Mouse (Mus musculus) liver, embryonic 14.5 days (tissue): ENCODE data around the gene Nelfb. TPM values are rescaled to one million over a fixed set of nuclear protein-coding genes. Genes with fewer than 3 reads are reported as not detected.

Experiments used
- ATAC-seq: fragments of 200-750 bp; cut with Nextera tagmentation; 2 replicates; pipeline ENCODE4 v1.8.0; 2017; ENCODE audit warnings: moderate number of reproducible peaks, mild to moderate bottlenecking, moderate library complexity; ENCODE audit not compliant: insufficient read depth
- DNase-seq, 3 experiments: peaks; one replicate each; pipeline ENCODE4 v3.0.0-alpha.2; 2012 to 2013; ENCODE audit warnings: low read depth in 3 of 3, low spot score in 3 of 3
- H3K27ac ChIP-seq: fragments of 300-500 bp; sonication (generic); 2 replicates; pipeline ENCODE4 v1.5.1; 2014; ENCODE audit warnings: moderate library complexity, mild to moderate bottlenecking, control low read depth, inconsistent platforms
- H3K27me3 ChIP-seq: fragments of 300-500 bp; sonication (generic); 2 replicates; pipeline ENCODE4 v1.6.1; 2014; ENCODE audit warnings: mild to moderate bottlenecking, low read length, moderate library complexity; ENCODE audit not compliant: control insufficient read depth, insufficient read depth
- H3K36me3 ChIP-seq: fragments of 300-500 bp; sonication (generic); replicated peaks from 2 replicates; pipeline ENCODE4 v1.6.1; 2014; ENCODE audit warnings: low read depth; ENCODE audit not compliant: control insufficient read depth, insufficient read depth
- H3K4me1 ChIP-seq, 2 experiments: fragments of 200-500 bp in 1 of 2; fragments of 300-500 bp in 1 of 2; sonication (generic) in 1 of 2; replicated peaks; 2 replicates each; pipeline ENCODE4 v1.6.1; 2012 to 2014; ENCODE audit warnings: antibody characterized with exemption in 1 of 2, inconsistent platforms in 1 of 2, low read length in 1 of 2; ENCODE audit not compliant: control insufficient read depth in 2 of 2, insufficient read depth in 2 of 2
- H3K4me2 ChIP-seq: fragments of 300-500 bp; sonication (generic); 2 replicates; pipeline ENCODE4 v1.6.1; 2014; ENCODE audit warnings: low read depth, mild to moderate bottlenecking, control low read depth, moderate library complexity
- H3K4me3 ChIP-seq, 2 experiments: fragments of 200-500 bp in 1 of 2; fragments of 300-500 bp in 1 of 2; sonication (generic) in 1 of 2; 2 replicates each; pipeline ENCODE4 v1.5.1; 2012 to 2014; ENCODE audit warnings: low read depth in 2 of 2, low read length in 2 of 2, mild to moderate bottlenecking in 2 of 2, control low read depth in 1 of 2, inconsistent platforms in 1 of 2, moderate library complexity in 1 of 2; ENCODE audit not compliant: insufficient read depth in 1 of 2
- H3K9ac ChIP-seq: fragments of 300-500 bp; sonication (generic); replicated peaks from 2 replicates; pipeline ENCODE4 v1.6.1; 2014; ENCODE audit warnings: mild to moderate bottlenecking, control low read depth, moderate library complexity
- H3K9me3 ChIP-seq: fragments of 300-500 bp; sonication (generic); 2 replicates; pipeline ENCODE4 v1.6.1; 2016; ENCODE audit warnings: low read length, mixed read lengths; ENCODE audit not compliant: control insufficient read depth
- CTCF ChIP-seq: IDR thresholded peaks from 2 replicates; pipeline ENCODE4 v1.5.1; 2016; ENCODE audit warnings: antibody characterized with exemption, low read depth, control low read depth
- EP300 ChIP-seq: IDR thresholded peaks from 2 replicates; pipeline ENCODE4 v1.6.1; 2016; ENCODE audit warnings: antibody characterized with exemption, low read depth
- WGBS: fragments of 180-500 bp; shearing (Covaris S2); extraction: QIAGEN DNeasy Blood & Tissue Kit; methylation state at CpG from one replicate; pipeline ENCODE4 v1.1.7; 2014; ENCODE audit not compliant: insufficient replicate concordance; 5-methylcytosine and 5-hydroxymethylcytosine counted together
- polyA plus RNA-seq, 2 experiments: library from polyadenylated mRNA; depleted of rRNA in 1 of 2; stranded (reverse) in 1 of 2; unstranded in 1 of 2; fragments of >200 nt; fragmentation: Nextera tagmentation in 1 of 2; extraction: Ambion mirVana in 1 of 2; gene quantifications; 2 replicates each; pipeline versions ENCODE4 v1.2.1 to v1.2.3; 2012 to 2014

Gene Nelfb
- polyA plus RNA-seq, 2 experiments = 18.7 to 23.7 TPM

DNA sequence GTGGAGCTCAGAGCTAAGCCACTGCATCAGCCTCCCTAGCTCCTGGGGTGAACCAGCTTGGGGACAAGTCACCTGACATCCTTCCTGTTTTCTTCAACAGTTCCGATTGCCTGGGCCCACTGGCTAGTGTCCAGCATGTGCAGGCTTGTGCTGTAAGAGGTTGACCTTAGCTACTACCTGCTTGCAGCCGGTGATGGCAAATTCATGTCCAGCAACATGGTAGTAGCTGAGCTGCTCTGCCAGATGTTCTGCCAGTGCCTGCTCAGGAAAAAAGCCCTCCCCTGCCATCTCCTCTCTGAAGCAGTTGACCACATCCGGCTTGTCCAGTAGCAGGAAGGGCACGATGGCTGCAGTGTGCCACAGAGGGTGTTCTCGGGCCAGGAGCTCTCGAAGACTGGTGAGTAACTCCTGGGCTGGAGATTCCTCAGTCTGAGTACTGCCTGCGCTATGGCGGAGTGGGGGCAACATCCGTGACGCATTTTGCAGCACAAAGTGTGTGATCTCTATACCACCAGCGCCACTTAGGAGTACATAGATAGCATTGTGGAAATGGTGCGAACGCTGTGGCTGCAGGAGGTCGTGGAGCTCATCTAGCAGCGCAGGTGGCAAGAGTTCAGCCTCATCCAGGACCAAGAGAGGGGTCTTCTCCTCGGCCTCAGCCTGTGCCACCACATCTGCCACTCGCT is 16.7 kb downstream of the Nelfb start:
- 35% methylated on average over 17 of the region's 17 CpGs for WGBS
- H3K27ac ChIP-seq = no peak overlapping the region
- peaks cover 4% of the 10 kb centered on the region for H3K36me3 ChIP-seq
- H3K4me3 ChIP-seq = peak overlapping the region; percentile 48 to 52
- ATAC-seq (no peak), DNase-seq (no peak)
- H3K4me1 ChIP-seq = peaks cover 8 to 14% of the 10 kb centered on the region in 2 experiments
- no peaks in the 10 kb centered on the region for H3K9me3 ChIP-seq
- H3K4me2 ChIP-seq = peak overlapping the region; percentile 63
- TF ChIP-seq EP300 (no peak), CTCF (no peak)
- no peaks in the 10 kb centered on the region for H3K27me3 ChIP-seq
- H3K9ac ChIP-seq = peak overlapping the region; percentile 34; the same call in 1 of the 2 replicates

DNA sequence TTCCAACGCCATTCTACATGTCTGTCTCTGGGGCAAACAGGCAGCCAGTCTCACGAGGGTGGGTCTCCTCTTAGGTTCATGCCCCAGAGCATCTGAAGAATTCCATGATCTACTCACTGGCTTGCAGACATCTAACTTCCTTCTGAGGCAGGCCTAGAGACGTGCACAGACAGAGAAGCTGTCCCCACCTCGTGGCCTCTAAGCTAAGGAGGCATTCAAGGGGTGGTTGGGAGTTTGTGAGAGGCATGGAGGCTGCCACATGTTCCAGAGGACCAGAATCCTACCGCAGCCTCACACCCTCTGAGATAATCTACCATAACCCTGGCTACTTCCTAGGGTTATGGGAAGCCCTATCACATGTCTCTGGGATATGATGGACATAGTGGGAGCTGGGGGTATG is 17.3 kb downstream of the Nelfb start:
- Histone ChIP-seq H3K4me1 (peaks cover 8 to 14% of the 10 kb centered on the region in 2 experiments), H3K27ac (no peak overlapping the region), H3K27me3 (no peaks in the 10 kb centered on the region), H3K4me2 (peak overlapping the region; percentile 63), H3K9ac (no peak overlapping the region), H3K36me3 (peaks cover 3% of the 10 kb centered on the region; the same call in 1 of the 2 replicates), H3K9me3 (no peaks in the 10 kb centered on the region), H3K4me3 (no peak overlapping the region)
- ATAC-seq (no peak), DNase-seq (no peak)
- WGBS = 27% methylated on average over 5 of the region's 5 CpGs
- TF ChIP-seq EP300 (no peak), CTCF (no peak)

DNA sequence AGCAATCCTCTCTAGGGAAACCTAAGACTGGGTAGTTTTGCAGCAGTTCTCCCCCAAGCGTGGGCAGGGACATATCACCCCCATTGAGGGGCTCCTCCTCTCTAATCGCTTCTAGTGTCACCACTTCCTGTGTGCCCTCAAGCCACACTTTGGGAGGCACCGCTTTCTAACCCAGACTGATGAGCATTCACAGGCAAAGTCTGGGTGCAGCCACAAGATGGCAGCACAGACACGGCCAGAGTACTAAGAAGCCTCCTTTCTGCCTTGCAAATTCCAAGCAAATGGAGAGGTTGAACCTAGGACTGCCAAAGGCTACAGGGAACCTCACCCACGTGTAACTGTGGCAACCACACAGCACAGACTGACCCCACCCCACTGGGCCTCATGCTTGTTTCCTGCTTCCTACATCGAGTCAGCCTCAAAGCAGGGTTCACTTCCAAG is 17.9 kb downstream of the Nelfb start:
- H3K36me3 ChIP-seq = peaks cover 3% of the 10 kb centered on the region; the same call in 1 of the 2 replicates
- under 1% methylated on average over 6 of the region's 6 CpGs for WGBS
- no peaks in the 10 kb centered on the region for H3K9me3 ChIP-seq
- peak; percentile 63 to 74 (median 66) for DNase-seq
- no peak for TF ChIP-seq EP300
- peak; percentile 98 for TF ChIP-seq CTCF
- peak overlapping the region; percentile 63; the same call in 1 of the 2 replicates for H3K4me2 ChIP-seq
- H3K4me1 ChIP-seq = peaks cover 8 to 14% of the 10 kb centered on the region in 2 experiments
- no peak overlapping the region for H3K27ac ChIP-seq
- H3K9ac ChIP-seq = no peak overlapping the region
- peak; percentile 7; the same call in 1 of the 2 replicates for ATAC-seq
- no peaks in the 10 kb centered on the region for H3K27me3 ChIP-seq
- H3K4me3 ChIP-seq = no peak overlapping the region

GRCm38 (mm10) chr2:25187841-25188240 is 23.4 kb downstream of the Nelfb start:
- Histone ChIP-seq H3K4me2 (no peak overlapping the region), H3K4me1 (peaks cover 0 to 2% of the 10 kb centered on the region in 2 experiments; a peak in 2 of 4 replicates), H3K36me3 (no peaks in the 10 kb centered on the region), H3K4me3 (no peak overlapping the region), H3K9me3 (no peaks in the 10 kb centered on the region), H3K27ac (no peak overlapping the region), H3K27me3 (peaks cover 17% of the 10 kb centered on the region), H3K9ac (no peak overlapping the region)
- DNase-seq = no peak
- TF ChIP-seq CTCF (no peak), EP300 (no peak)
- ATAC-seq = no peak
- 70% methylated on average over 6 of the region's 6 CpGs for WGBS

DNA sequence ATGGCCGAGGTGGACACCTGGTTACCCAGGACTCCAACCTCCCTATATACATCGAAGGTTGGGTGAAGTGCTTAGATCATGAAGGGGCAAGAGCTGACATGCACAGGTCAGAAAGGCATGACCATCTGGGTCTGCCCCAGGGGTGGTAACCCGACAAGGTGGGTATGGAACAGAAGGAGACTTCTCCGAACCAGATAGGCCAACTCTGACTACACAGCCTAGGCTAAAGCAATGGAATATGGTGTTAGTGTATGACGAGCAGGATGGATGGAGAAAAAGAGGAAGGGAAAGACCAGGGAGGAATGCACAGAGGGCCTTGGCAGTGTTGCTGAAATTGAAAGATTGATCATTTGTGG is 24.7 kb downstream of the Nelfb start:
- Histone ChIP-seq H3K27ac (no peak overlapping the region), H3K9ac (no peak overlapping the region), H3K36me3 (no peaks in the 10 kb centered on the region), H3K27me3 (peaks cover 17% of the 10 kb centered on the region), H3K4me2 (peak overlapping the region; percentile 74), H3K4me1 (peaks cover 0 to 8% of the 10 kb centered on the region in 2 experiments; a peak in 3 of 4 replicates), H3K9me3 (no peaks in the 10 kb centered on the region), H3K4me3 (peak overlapping the region in 1 of 2 experiments; percentile 50; a peak in 2 of 4 replicates)
- DNase-seq (no peak), ATAC-seq (no peak)
- WGBS = 32% methylated on average over 5 of the region's 5 CpGs
- TF ChIP-seq CTCF (no peak), EP300 (no peak)
